Comparison of ENCODE assay signal across 11 mouse cellular contexts in genomic region chr19:47387887-47388286, GRCm38 (mm10).
DNase-seq lines count a peak whose midpoint lies in the region; ATAC-seq and TF ChIP-seq lines count a peak whose summit lies in the region.
"Had no signal": no experiment of that assay in that cellular context is flagged by ENCODE, and none has a peak within 500 bp of the region (broad histone marks: within the 10 kb centered on the region; RNA-seq: fewer than 3 reads in every experiment).

No protein-coding gene starts in this region.

- TF ChIP-seq POLR2A in myocyte (IDR thresholded peaks at IDR 0.05; ENCODE audit: insufficient read length, low read depth), result no peak

- peak overlapping the region; percentile 65 for H3K9ac ChIP-seq in heart, embryonic 13.5 days

- H3K27me3 ChIP-seq in heart, embryonic 13.5 days (replicated peaks), result no peaks in the 10 kb centered on the region
- H3K27me3 ChIP-seq in myocyte (ENCODE audit: control insufficient read depth, insufficient read depth, insufficient read length), result no peaks in the 10 kb centered on the region
- H3K27me3 ChIP-seq: CH12.LX had no signal

- peak; percentile 29 for DNase-seq in kidney, adult 11 months
- DNase-seq in kidney, adult 18-20 months, result no peak
- DNase-seq in kidney, postnatal 36 days, result peak; percentile 29 to 32
- DNase-seq in spleen, postnatal 14 days (ENCODE audit: low spot score in 2 of 2), result no peak
- DNase-seq in left cerebral cortex, postnatal 14 days (ENCODE audit: low spot score in 2 of 2), result no peak
- DNase-seq: right cerebral cortex, postnatal 25 days; thymus, postnatal 4 days had no signal

- peak overlapping the region; percentile 93 for H3K27ac ChIP-seq in heart, embryonic 13.5 days (replicated peaks)

- peak overlapping the region; percentile 37 for H3K4me2 ChIP-seq in heart, embryonic 13.5 days
- H3K4me2 ChIP-seq in myocyte (ENCODE audit: low read depth), result peak overlapping the region; percentile 5

- peaks cover 45% of the 10 kb centered on the region for H3K4me1 ChIP-seq in heart, embryonic 13.5 days

- H3K79me2 ChIP-seq in myocyte (ENCODE audit: control insufficient read depth, insufficient read depth), result no peaks in the 10 kb centered on the region

- intact Hi-C loops in left cerebral cortex, postnatal 14 days (cut with DNase I), result no loop called here

- no peak overlapping the region for H3ac ChIP-seq in myocyte (ENCODE audit: control insufficient read depth, insufficient read length)

- 60% methylated on average over 3 of the region's 3 CpGs for WGBS in heart, embryonic 13.5 days

- no peak overlapping the region for H3K4me3 ChIP-seq in heart, embryonic 13.5 days
- H3K4me3 ChIP-seq in myocyte, result no peak overlapping the region

- H3K36me3 ChIP-seq in heart, embryonic 13.5 days, result peaks cover 15% of the 10 kb centered on the region
- no peaks in the 10 kb centered on the region for H3K36me3 ChIP-seq in myocyte (ENCODE audit: control insufficient read depth, insufficient read depth)

- no peak for ATAC-seq in heart, embryonic 13.5 days (ENCODE audit: extremely low read depth, insufficient number of reproducible peaks, low FRiP score, low TSS enrichment)
- no peak for ATAC-seq in megakaryocyte, adult 5-6 weeks (ENCODE audit: poor library complexity, severe bottlenecking)

- no peaks in the 10 kb centered on the region for H3K9me3 ChIP-seq in heart, embryonic 13.5 days

TF ChIP-seq in myocyte, 11 proteins besides CTCF, POLR2A, EP300 and RAD21:
- TF ChIP-seq CEBPB (IDR thresholded peaks at IDR 0.05; ENCODE audit: insufficient read depth, poor library complexity, severe bottlenecking), result no peak
- no peak for TF ChIP-seq TCF12 (IDR thresholded peaks at IDR 0.05; ENCODE audit: insufficient read depth, poor library complexity, severe bottlenecking)
- TF ChIP-seq MYOD1 (IDR thresholded peaks at IDR 0.05; ENCODE audit: control insufficient read depth in 1 of 3, insufficient read length in 2 of 3, low read depth in 2 of 3), result no peak
- TF ChIP-seq MYOG (IDR thresholded peaks at IDR 0.05; ENCODE audit: control insufficient read depth in 1 of 3, insufficient read depth in 1 of 3, insufficient read length in 2 of 3, low read depth in 2 of 3), result no peak
- no peak for TF ChIP-seq MAX (IDR thresholded peaks at IDR 0.05; ENCODE audit: low read depth)
- no peak for TF ChIP-seq E2F4 (IDR thresholded peaks at IDR 0.05; ENCODE audit: insufficient read depth)
- TF ChIP-seq USF1 (IDR thresholded peaks at IDR 0.05; ENCODE audit: low read depth), result no peak
- TF ChIP-seq REST (IDR thresholded peaks at IDR 0.05; ENCODE audit: insufficient read depth, insufficient read length), result no peak
- TF ChIP-seq POLR2AphosphoS2 (IDR thresholded peaks at IDR 0.05; ENCODE audit: insufficient read length, low read depth), result no peak
- TF ChIP-seq TCF3 (IDR thresholded peaks at IDR 0.05; ENCODE audit: insufficient read length, low read depth), result no peak
- TF ChIP-seq SRF (IDR thresholded peaks at IDR 0.05; ENCODE audit: control insufficient read depth, insufficient read length, low read depth), result no peak

Comparison
In these comparisons a context has a peak if more than half of its experiments do, and no peak if none do; other contexts are left out.
1. DNase-seq: peak in kidney, adult 11 months (single experiment) and kidney, postnatal 36 days (2 of 2); none in kidney, adult 18-20 months (single experiment), spleen, postnatal 14 days (0 of 2) and left cerebral cortex, postnatal 14 days (0 of 2).